Mouse (Mus musculus): ENCODE data around the gene Med11. TPM values are rescaled to one million over a fixed set of nuclear protein-coding genes. Genes with fewer than 3 reads are reported as not detected.
A peak's percentile ranks its signal among the peaks of the same experiment; 100 is the strongest.

The Med11 gene
- polyA plus RNA-seq, 1 experiment from 2014 or later = 39.8 TPM

DNA sequence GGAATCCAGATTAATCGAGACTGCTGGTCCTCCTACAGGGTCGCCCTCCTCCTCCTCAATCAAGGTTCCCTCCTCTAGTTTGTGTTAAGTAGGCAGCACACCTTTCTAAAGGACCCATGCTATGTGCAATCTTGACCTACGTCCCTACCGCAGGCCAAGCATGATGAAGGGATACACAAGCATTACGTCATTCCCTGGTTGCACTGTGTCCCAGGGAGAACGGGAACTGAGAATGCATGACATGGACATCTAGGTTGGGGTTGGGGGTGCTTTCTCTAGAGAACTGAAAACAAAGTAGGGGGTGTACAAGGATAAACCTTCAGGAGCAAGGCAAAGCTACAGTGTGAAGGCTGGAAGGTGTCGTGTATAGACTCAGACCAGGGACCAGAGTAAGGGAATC, 9.8 kb upstream of the Med11 start:
- WGBS = 92% methylated on average over 7 of the region's 7 CpGs
- peaks cover 11% of the 10 kb centered on the region for H3K36me3 ChIP-seq (ENCODE audit: control insufficient read depth, insufficient read depth, low read length)
- no peak for ATAC-seq (ENCODE audit: low read depth)
- no peak overlapping the region for H3K27ac ChIP-seq (ENCODE audit: low read length)
- no peak overlapping the region for H3K4me3 ChIP-seq (ENCODE audit: low read length)
- H3K9me3 ChIP-seq (ENCODE audit: control insufficient read depth, low read length) = no peaks in the 10 kb centered on the region
- no peaks in the 10 kb centered on the region for H3K27me3 ChIP-seq (ENCODE audit: control insufficient read depth, insufficient read depth, low read depth, low read length)
- H3K9ac ChIP-seq (ENCODE audit: low read length) = no peak overlapping the region
- no peak overlapping the region for H3K4me2 ChIP-seq (ENCODE audit: low read depth, low read length)
- no peaks in the 10 kb centered on the region for H3K4me1 ChIP-seq (replicated peaks; ENCODE audit: control insufficient read depth, insufficient read depth, low read length)

DNA sequence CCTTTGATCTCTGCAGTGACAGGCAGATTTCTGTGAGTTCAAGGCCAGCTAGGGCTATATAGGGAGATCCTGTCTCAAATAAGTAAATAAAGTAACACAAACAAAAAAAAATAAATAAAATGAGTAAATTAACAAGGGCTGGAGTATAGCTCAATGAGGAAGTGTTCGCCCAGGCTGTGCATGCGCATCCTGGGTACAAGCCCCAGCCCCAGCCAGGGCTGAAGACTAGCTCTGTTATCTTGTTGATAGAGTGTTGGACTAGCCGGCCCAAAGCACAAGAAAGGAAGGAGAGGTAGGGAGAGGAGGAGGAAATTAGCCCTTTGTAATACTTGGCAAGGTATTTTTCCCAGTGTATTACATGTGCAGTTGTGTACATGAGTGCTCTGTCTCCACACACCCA, 7.8 kb upstream of the Med11 start:
- Histone ChIP-seq H3K9me3 (ENCODE audit: control insufficient read depth, low read length) (no peaks in the 10 kb centered on the region), H3K27ac (ENCODE audit: low read length) (no peak overlapping the region), H3K4me3 (ENCODE audit: low read length) (no peak overlapping the region), H3K4me2 (ENCODE audit: low read depth, low read length) (no peak overlapping the region), H3K27me3 (ENCODE audit: control insufficient read depth, insufficient read depth, low read depth, low read length) (no peaks in the 10 kb centered on the region), H3K36me3 (ENCODE audit: control insufficient read depth, insufficient read depth, low read length) (0 out of 2 replicates have a peak, but pooled peaks cover 7% of the 10 kb centered on the region), H3K4me1 (replicated peaks; ENCODE audit: control insufficient read depth, insufficient read depth, low read length) (no peaks in the 10 kb centered on the region), H3K9ac (ENCODE audit: low read length) (no peak overlapping the region)
- no peak for ATAC-seq (ENCODE audit: low read depth)
- 70% methylated on average over 3 of the region's 3 CpGs for WGBS

DNA sequence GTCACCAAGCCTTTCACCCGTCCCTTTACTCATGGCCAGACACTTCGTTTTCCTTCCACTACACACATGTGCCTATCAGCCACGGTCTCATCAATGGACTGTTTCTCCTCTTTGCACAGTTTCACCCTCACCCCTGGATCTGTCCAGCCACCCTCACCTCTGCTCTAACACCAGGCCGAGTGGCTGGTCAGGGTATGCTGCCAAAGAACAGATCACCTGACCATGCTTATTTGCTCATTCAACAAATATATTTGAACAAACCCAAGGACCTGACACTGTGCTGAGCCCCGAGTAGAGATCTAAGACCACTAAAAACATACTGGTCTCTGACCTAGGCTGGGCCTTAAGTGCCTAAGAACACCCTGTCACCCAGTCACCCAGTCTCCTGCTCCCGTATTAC, 7.1 kb upstream of the Med11 start:
- H3K4me2 ChIP-seq (ENCODE audit: low read depth, low read length) = no peak overlapping the region
- H3K4me3 ChIP-seq (ENCODE audit: low read length) = no peak overlapping the region
- no peaks in the 10 kb centered on the region for H3K27me3 ChIP-seq (ENCODE audit: control insufficient read depth, insufficient read depth, low read depth, low read length)
- no peaks in the 10 kb centered on the region for H3K4me1 ChIP-seq (replicated peaks; ENCODE audit: control insufficient read depth, insufficient read depth, low read length)
- H3K36me3 ChIP-seq (ENCODE audit: control insufficient read depth, insufficient read depth, low read length) = 0 out of 2 replicates have a peak, but pooled peaks cover 4% of the 10 kb centered on the region
- no peak overlapping the region for H3K27ac ChIP-seq (ENCODE audit: low read length)
- ATAC-seq (ENCODE audit: low read depth) = peak; percentile 17; the same call in 1 of the 2 replicates
- WGBS = 49% methylated on average over 6 of the region's 6 CpGs
- H3K9ac ChIP-seq (ENCODE audit: low read length) = no peak overlapping the region
- no peaks in the 10 kb centered on the region for H3K9me3 ChIP-seq (ENCODE audit: control insufficient read depth, low read length)

DNA sequence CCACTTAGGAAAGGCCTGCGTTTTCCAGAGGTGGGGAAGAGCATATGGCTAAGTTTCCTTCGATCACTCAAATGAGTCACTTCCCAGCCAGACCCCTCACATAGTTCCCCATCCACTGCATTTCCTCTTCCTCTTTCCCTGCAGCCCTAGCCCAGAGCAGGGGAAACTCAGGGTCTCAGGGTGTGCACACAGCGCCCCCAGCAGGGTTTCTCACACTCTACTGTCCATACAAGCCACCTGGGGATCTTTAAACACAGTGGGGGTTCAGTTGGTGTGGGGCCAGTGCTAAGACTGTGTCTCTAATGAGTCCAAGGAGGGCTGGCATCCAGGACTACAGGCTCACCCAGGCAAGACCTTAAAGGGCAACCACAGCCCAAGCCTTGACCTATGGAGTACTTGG, 5.0 kb upstream of the Med11 start:
- ATAC-seq (ENCODE audit: low read depth) = no peak
- Histone ChIP-seq H3K27ac (ENCODE audit: low read length) (no peak overlapping the region), H3K9me3 (ENCODE audit: control insufficient read depth, low read length) (no peaks in the 10 kb centered on the region), H3K4me1 (replicated peaks; ENCODE audit: control insufficient read depth, insufficient read depth, low read length) (no peaks in the 10 kb centered on the region), H3K27me3 (ENCODE audit: control insufficient read depth, insufficient read depth, low read depth, low read length) (no peaks in the 10 kb centered on the region), H3K36me3 (ENCODE audit: control insufficient read depth, insufficient read depth, low read length) (no peaks in the 10 kb centered on the region), H3K9ac (ENCODE audit: low read length) (no peak overlapping the region), H3K4me2 (ENCODE audit: low read depth, low read length) (no peak overlapping the region), H3K4me3 (ENCODE audit: low read length) (no peak overlapping the region)
- 36% methylated on average over 3 of the region's 3 CpGs for WGBS

DNA sequence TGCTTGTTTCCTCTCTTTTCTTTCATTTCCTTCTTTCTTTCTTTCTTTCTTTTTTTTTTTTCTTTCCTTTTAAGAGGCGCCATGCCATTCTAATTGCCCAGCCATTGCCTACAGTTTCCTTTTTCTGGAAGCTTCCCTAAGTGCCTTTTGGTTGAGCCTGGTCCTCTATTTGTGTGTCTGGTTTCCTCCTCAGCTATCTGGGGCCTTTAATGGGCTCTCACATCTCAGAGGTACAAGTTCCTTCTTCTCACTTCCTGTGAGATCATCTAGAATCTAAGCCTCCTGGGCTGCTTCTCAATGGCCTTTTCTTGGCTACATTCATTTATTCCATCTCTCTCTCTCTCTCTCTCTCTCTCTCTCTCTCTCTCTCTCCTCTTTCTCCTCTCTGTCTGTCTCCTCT, 4.3 kb upstream of the Med11 start:
- no peak overlapping the region for H3K27ac ChIP-seq (ENCODE audit: low read length)
- no peak overlapping the region for H3K4me2 ChIP-seq (ENCODE audit: low read depth, low read length)
- no peak overlapping the region for H3K4me3 ChIP-seq (ENCODE audit: low read length)
- peaks cover 1% of the 10 kb centered on the region for H3K4me1 ChIP-seq (replicated peaks; ENCODE audit: control insufficient read depth, insufficient read depth, low read length)
- no peaks in the 10 kb centered on the region for H3K27me3 ChIP-seq (ENCODE audit: control insufficient read depth, insufficient read depth, low read depth, low read length)
- ATAC-seq (ENCODE audit: low read depth) = no peak
- no peaks in the 10 kb centered on the region for H3K36me3 ChIP-seq (ENCODE audit: control insufficient read depth, insufficient read depth, low read length)
- H3K9me3 ChIP-seq (ENCODE audit: control insufficient read depth, low read length) = no peaks in the 10 kb centered on the region
- H3K9ac ChIP-seq (ENCODE audit: low read length) = no peak overlapping the region
- 76% methylated on average over 1 of the region's 1 CpGs for WGBS

DNA sequence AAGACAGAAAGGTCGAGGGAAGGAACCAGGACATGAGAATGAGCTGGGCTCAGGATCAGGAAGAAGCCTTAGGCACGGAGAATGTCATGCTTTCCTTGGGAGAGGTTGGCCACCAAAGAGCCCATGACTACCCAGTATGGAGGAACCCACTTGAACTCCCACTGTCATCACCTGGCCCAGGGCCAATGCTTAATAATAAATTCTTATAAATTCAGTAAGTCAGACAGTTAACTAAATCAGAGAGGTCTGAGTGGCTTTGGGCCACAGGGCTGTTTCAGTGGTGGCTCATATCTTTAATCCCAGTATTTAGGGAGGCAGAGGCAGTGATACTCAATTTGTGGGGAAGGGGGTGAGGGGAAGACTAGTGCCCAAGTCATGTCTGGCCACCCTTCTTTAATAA, 793 bp upstream of the Med11 start:
- Histone ChIP-seq H3K27ac (ENCODE audit: low read length) (no peak overlapping the region), H3K27me3 (ENCODE audit: control insufficient read depth, insufficient read depth, low read depth, low read length) (no peaks in the 10 kb centered on the region), H3K4me2 (ENCODE audit: low read depth, low read length) (no peak overlapping the region), H3K4me3 (ENCODE audit: low read length) (no peak overlapping the region), H3K9me3 (ENCODE audit: control insufficient read depth, low read length) (no peaks in the 10 kb centered on the region), H3K9ac (ENCODE audit: low read length) (no peak overlapping the region), H3K4me1 (replicated peaks; ENCODE audit: control insufficient read depth, insufficient read depth, low read length) (peaks cover 8% of the 10 kb centered on the region), H3K36me3 (ENCODE audit: control insufficient read depth, insufficient read depth, low read length) (no peaks in the 10 kb centered on the region)
- WGBS = 73% methylated on average over 2 of the region's 2 CpGs
- ATAC-seq (ENCODE audit: low read depth) = no peak

DNA sequence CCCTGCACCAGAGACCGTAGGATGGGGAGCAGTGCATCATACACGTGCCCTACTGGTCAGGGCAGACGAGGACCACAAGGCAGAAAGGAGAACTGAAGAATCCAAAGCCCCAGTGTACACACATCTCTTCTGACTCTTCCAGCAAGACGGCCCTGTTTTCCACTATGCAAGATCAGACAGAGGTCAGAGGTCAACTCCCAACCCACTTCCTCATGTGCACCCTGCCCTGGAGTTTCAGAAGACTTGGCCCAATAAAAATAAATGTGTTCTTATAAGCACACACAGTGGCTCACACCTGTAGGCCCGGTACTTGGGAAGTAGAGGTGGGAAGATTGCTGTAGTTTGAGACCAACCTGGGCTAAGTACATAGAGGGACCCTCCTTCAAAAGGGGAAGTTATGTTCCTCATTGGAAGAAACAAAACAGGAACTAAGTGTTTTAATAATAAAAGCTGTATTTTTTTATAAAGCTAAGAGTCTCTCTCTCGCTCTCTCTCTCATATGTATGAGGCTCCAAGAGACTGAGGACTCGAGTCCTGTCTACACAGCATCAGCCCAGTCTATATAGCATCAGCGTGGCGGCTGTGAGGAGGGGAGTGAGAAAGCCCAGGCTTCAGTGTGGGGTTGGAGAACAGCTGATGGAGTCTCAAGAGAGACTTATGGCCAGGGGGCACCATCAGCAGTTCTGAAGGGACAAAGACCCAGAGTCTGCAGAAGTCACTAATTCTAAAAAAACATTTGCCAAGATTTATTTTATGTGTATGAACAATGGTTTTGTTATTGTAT, 1.7 kb downstream of the Med11 start:
- no peak overlapping the region for H3K27ac ChIP-seq (ENCODE audit: low read length)
- no peak for ATAC-seq (ENCODE audit: low read depth)
- H3K9ac ChIP-seq (ENCODE audit: low read length) = no peak overlapping the region
- WGBS = 82% methylated on average over 9 of the region's 9 CpGs
- no peak overlapping the region for H3K4me2 ChIP-seq (ENCODE audit: low read depth, low read length)
- no peaks in the 10 kb centered on the region for H3K9me3 ChIP-seq (ENCODE audit: control insufficient read depth, low read length)
- H3K4me3 ChIP-seq (ENCODE audit: low read length) = no peak overlapping the region
- no peaks in the 10 kb centered on the region for H3K36me3 ChIP-seq (ENCODE audit: control insufficient read depth, insufficient read depth, low read length)
- H3K4me1 ChIP-seq (replicated peaks; ENCODE audit: control insufficient read depth, insufficient read depth, low read length) = peaks cover 8% of the 10 kb centered on the region
- H3K27me3 ChIP-seq (ENCODE audit: control insufficient read depth, insufficient read depth, low read depth, low read length) = no peaks in the 10 kb centered on the region

DNA sequence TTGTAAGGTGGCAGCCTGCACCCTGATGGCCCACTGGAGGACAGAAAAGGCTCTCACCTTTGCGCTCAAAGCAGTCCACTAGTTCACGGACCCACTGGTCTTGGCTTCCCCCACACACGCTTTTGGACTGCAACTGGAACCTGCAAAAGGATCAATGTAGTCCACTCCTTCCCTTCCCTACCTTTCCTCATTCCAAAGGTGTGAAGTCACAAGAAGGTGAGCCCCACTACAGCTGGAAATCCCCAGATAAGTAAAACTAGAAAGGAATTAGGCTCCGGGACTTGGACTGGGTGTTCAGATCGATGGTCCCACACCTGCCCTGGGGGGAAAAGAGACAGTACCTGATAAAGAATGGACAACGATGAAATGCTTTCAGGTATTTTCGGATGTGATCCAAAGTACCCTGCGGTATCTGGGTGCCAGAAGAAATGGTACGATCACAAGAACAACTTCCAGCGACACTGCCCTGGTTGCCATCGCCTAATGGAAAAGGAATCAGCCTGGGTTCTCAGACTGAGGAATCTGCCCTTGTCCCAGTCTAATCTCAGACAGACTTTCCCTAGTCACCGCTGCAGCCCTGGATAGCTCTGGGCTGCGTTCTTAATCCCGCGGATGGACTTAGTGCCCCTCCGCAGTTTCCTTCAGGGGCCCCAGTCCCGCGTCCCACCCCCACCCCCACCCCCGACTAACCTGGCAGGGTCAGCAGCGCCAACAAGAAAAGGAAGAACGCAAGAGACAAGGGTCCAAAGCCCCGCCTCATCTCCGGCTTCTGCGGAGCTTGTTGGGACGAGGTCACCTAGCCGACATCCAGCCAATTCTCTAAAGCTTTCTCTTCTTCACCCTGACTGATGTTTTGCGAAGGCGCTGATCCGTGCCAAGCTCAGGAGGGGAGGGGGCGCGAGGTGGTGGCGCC, 7.2 kb downstream of the Med11 start, which contains the start of gene Zmynd15:
Gene Zmynd15, plus strand, starts transcription at position 746 of the 913 bp plus-strand sequence.
- H3K4me3 ChIP-seq (ENCODE audit: low read length) = peak within 1 kb of the TSS; percentile 62
- H3K9me3 ChIP-seq (ENCODE audit: control insufficient read depth, low read length) = no peaks in the 10 kb centered on the region
- peak; percentile 24 for ATAC-seq (ENCODE audit: low read depth)
- 14% methylated on average over 30 of the region's 32 CpGs for WGBS
- H3K4me2 ChIP-seq (ENCODE audit: low read depth, low read length) = peak within 1 kb of the TSS; percentile 98
- H3K9ac ChIP-seq (ENCODE audit: low read length) = peak within 1 kb of the TSS; percentile 73
- H3K4me1 ChIP-seq (replicated peaks; ENCODE audit: control insufficient read depth, insufficient read depth, low read length) = peaks cover 8% of the 10 kb centered on the region
- no peaks in the 10 kb centered on the region for H3K27me3 ChIP-seq (ENCODE audit: control insufficient read depth, insufficient read depth, low read depth, low read length)
- H3K27ac ChIP-seq (ENCODE audit: low read length) = no peak within 1 kb of the TSS
- H3K36me3 ChIP-seq (ENCODE audit: control insufficient read depth, insufficient read depth, low read length) = no peaks in the 10 kb centered on the region

DNA sequence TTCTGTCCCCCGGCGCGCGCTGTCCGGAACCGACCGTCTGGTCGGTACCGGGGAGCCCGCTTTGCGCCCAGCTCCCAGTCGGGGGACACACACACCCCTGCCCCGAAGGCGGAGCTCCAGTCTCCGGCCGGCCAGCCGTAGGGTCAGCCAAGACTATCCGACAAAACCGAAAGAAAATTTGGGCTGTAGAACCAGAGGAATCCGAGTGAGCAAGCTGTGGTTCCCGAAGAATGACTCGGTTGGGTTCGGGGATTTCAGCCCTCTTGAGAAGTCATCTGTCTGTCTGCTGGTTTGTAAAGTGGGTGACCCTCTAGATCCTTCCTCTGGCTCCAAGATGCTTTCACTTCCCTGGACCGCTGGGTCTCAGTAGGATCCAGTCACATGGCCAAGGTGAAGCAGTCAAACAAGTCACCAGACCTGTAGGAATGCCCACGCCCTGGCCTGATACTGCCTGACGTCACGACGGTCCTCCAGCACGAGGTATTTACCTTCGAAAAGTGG, 7.9 kb downstream of the Med11 start, which contains the start of gene Cxcl16:
Gene Cxcl16, minus strand, starts transcription at position 384 of the 501 bp plus-strand sequence.
- peak; percentile 88 for ATAC-seq (ENCODE audit: low read depth)
- 5% methylated on average over 30 of the region's 30 CpGs for WGBS
- Histone ChIP-seq H3K27ac (ENCODE audit: low read length) (no peak within 1 kb of the TSS), H3K27me3 (ENCODE audit: control insufficient read depth, insufficient read depth, low read depth, low read length) (no peaks in the 10 kb centered on the region), H3K9ac (ENCODE audit: low read length) (peak within 1 kb of the TSS; percentile 73), H3K4me1 (replicated peaks; ENCODE audit: control insufficient read depth, insufficient read depth, low read length) (peaks cover 8% of the 10 kb centered on the region), H3K9me3 (ENCODE audit: control insufficient read depth, low read length) (no peaks in the 10 kb centered on the region), H3K4me3 (ENCODE audit: low read length) (peak within 1 kb of the TSS; percentile 62), H3K36me3 (ENCODE audit: control insufficient read depth, insufficient read depth, low read length) (no peaks in the 10 kb centered on the region), H3K4me2 (ENCODE audit: low read depth, low read length) (peak within 1 kb of the TSS; percentile 98)
